Mouse (Mus musculus): ENCODE measurements around the gene Sptb. TPM values are rescaled to one million over a fixed set of nuclear protein-coding genes. Genes with fewer than 3 reads are reported as not detected.

Sptb gene
- total RNA-seq, 2 experiments from 2014 or later: 261 to 799 TPM

DNA sequence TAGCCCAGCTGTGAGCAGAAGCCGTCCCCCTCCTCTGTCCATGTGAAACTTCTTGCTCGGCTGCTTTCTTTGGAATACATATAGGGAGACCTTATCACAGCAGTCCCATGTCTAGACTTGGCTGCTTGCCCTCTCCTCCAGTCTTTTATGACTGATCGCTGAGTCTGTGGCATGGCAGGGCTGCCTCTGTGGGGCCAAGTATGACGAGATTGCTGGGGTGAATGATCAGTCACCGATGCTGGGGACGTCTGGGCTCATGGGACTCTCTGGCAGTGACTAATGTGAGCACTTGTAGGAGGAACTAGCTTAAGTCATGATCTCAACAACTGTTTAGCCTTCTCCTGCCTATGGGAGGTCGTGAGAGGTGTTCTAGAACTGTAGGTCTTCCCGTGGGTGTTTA lies 158.0 kb downstream of the Sptb start:
- ATAC-seq (replicated peaks; ENCODE audit: low FRiP score, poor library complexity, severe bottlenecking): no peak

DNA sequence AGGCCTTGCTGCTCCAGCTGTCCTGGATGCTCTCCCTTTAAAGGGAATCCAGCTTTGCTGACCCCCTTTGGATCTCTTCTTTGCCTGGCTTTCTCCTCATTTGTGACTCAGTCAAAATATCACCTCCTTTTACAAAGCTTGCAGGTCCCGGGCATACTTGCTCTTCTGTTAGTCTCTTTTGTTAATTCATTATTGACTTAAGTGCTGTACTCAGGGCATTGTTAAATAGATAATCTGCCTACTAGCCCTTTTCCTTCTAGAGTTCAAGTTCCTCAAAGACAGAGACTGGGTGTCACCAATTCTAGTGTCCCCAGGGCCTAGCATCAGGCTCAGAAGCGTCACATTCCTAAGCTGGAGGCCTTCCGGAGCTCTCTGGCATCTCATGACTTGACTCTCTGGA lies 161.1 kb downstream of the Sptb start:
- no peak for ATAC-seq (replicated peaks; ENCODE audit: low FRiP score, poor library complexity, severe bottlenecking)

DNA sequence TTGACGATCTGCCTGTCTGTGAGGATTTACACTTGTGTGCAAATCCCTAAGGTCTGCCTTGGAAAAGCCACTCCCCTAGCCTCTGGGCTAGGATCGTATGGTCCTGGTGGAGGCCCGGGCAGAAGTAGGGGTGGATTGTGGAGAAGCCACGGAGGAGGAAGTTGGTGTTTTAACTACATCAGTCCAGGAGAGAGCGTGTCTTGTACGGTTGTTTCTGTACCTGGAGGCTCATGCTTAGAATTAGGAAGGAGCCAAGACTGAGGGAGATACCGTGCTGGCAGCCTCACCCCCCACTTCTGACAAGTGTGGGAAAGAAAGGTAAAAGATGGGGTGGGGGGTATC lies 162.3 kb downstream of the Sptb start:
- no peak for ATAC-seq (replicated peaks; ENCODE audit: low FRiP score, poor library complexity, severe bottlenecking)

DNA sequence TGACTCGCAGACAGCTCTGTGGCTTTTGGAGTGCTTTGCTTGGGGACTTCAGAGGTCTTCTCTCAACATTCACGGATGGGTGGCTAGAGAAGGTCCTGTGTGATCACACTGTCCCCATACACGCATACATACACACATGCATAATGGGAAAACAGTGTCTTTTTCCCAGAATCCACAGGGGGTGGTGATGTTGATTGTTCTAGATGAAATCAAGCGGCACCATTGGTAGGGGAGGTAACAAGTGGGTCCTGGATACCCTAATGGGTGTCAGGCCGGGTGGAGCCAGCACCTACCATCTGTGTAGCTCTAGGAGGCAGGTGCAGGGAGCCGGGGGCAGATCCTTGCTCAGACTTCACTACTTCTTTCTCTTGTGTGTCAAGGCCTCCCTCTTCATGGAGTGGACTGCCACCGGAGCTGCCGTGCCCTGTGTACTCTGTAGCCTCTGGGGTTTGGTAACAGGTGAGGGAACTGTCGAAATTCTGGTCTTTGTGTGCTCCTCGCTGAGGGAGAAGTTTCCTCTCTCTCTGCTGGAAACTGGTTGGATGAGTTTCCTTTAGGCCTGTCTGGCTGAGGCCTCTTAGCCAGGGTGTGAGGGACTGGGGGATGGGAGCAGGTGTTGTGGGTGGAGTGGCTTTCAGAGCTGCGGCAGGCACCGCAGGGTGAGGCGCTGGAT lies 162.8 kb downstream of the Sptb start:
- ATAC-seq (replicated peaks; ENCODE audit: low FRiP score, poor library complexity, severe bottlenecking): no peak

DNA sequence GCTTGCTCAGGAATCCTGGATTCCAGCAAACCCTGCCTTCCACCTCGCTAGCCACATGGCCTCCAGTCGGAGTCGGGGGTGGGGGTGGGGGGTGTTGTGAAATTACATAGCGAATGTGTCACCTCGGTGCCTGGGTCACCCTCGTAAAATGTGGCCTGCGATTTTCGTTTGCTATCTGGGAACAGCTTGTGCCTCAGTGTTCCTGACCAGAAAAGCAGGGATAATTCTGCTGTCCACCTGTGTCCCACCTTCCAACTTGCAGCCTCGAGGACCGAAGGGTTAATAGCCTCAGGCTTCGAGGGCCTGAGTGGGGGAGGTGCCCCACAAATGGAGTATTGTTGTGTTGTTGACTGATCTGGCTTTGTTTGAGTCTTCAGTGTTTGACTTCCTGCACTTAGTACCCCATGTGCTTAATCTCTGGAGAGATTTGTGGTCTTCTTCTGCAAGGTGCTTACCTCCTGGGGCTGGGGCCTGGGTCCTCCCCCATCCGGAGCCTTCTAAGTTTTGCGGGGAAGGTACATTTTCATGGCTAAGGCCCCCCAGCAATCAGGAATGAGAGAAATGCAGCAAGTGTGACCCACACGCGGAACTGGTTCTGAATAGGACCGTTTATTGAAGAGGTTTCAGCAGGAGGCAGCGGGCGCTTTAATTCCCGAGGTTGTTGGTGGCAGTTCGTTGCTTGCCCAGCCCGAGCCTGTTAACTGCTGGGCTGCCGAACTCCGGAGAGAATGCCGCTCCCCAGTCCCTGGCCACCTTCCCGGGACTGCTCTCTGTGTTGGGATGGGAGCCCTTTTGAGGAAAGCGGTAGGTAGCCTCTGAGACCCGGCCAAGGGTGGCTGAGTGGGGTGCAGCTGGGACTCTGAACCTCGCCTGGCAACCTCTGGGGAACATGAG lies 163.7 kb downstream of the Sptb start:
- ATAC-seq (replicated peaks; ENCODE audit: low FRiP score, poor library complexity, severe bottlenecking): no peak

DNA sequence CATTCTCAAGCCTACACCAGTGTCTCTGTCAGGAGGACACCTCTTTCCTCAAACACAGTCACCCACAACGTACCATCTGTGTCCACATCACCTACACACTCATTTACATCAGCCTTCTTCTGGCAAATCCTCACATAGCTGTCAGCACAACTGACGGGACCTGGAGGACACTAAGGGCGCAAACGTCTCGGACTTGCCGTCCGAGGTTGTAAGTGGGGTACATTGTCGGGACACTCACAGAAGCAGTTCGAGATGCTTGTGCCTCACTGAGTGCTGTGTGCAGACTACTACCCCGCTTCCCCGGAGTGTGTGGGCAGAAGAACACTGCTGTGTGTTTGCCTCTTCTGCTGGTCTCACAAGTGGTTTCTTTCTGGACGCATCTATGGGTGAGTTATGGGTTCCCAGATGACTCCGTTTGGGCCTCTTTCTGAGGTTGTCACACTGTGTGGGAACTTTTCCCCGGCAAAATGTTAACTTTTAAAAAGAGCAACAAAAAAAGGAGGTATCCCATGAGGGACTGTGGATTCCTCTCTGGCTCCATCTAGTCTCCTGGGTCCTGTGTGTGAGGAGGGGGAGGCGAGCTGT lies 164.5 kb downstream of the Sptb start:
- ATAC-seq (replicated peaks; ENCODE audit: low FRiP score, poor library complexity, severe bottlenecking): no peak

DNA sequence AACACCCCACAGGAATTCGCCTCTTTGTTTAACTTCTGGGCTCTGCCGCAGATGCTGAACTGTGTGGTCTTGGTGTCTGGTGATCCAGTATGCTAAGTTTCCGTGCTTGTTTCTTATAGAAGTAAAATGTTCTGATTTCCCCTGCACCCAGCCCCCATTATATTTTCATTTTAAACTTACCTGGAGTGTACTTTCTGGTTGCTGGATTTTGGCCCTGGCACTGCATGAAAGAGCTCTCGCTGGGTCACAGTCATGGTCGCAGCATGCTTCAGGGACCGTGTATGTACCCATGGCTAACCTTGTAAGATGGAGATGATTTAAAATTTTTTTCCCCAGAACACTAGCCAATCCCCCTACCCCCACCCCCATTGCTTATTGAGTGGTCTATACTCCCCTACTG lies 168.5 kb downstream of the Sptb start:
- ATAC-seq (replicated peaks; ENCODE audit: low FRiP score, poor library complexity, severe bottlenecking): no peak

DNA sequence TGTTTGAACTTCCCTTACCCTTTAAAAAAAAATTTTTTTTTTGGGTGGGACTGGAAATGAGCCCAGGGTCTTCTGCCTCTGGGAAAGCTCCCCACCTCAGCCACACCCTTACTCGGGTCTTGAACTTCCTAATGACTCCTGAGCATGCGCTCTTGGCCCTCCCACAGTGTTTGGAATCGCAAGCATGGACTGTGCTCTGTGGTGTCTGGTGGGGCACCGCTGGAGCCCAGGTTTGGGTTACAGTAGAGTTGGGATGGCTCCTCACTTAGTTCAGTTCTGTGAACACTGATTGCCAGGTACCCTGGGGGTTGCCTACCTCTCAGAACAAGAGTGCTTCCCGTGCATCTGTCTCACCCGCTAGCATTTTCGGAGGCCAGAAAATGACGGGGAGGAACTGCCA lies 168.9 kb downstream of the Sptb start:
- ATAC-seq (replicated peaks; ENCODE audit: low FRiP score, poor library complexity, severe bottlenecking): no peak

DNA sequence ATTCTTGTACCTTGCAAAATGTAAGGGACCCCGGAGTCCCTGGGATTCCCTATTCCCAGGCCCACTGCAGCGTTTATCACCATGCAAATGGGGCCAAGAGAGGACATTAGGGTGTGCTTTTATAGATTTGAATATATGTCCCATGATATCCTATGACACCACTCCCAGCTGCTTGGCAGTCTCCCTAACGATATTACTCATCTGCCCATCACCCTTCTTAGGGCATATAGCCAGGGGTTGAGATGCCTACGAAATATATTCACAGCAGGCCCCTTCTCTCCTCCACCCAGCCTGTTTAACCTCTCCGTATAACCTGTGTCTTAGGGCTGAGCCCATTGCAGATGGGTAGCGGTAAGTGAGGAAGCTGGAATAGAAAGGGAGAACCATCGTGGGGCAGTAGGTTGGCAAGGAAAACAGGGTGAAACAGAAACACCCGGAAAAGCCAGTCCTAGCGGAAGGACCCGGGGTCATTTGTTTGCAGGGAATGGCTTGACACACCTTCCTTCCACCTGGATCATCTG lies 169.6 kb downstream of the Sptb start:
- ATAC-seq (replicated peaks; ENCODE audit: low FRiP score, poor library complexity, severe bottlenecking): no peak

DNA sequence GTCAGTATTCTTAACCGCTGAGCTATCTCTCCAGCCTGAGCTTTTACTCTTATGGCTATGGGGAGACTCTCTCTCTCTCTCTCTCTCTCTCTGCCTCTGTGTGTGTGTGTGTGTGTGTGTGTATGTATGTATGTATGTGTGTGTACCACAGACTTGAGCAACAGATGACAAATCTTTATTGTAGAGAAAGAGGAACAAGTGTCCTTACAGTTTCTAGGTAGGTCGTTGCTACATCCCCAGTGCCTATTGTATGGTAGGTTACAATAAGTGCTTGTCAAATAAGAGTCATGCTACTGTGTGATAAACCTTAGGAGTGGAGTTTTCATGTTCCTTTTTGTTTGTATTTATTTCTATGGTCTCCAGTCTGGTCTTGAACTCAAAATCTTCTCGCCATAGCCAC lies 170.2 kb downstream of the Sptb start:
- no peak for ATAC-seq (replicated peaks; ENCODE audit: low FRiP score, poor library complexity, severe bottlenecking)

DNA sequence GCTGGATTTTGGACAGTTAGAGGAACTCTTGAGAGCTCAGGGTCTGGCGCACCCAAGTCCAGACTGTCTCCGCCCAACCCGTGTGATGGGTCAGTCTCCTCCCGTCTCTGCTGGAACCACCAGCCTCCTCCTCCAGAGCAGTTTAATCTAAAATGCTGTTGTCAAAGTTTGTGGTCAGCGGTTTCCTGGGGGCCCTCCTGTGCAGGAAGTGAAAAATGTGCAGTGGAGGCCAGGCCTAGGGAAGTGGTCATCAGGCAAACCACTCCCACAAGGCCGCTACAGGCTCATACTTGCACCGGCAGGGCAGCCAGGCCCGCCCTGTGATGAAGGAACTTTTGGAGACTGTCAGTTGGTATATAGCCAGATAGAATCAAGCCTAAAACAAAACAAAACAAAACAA lies 172.9 kb downstream of the Sptb start:
- no peak for ATAC-seq (replicated peaks; ENCODE audit: low FRiP score, poor library complexity, severe bottlenecking)

DNA sequence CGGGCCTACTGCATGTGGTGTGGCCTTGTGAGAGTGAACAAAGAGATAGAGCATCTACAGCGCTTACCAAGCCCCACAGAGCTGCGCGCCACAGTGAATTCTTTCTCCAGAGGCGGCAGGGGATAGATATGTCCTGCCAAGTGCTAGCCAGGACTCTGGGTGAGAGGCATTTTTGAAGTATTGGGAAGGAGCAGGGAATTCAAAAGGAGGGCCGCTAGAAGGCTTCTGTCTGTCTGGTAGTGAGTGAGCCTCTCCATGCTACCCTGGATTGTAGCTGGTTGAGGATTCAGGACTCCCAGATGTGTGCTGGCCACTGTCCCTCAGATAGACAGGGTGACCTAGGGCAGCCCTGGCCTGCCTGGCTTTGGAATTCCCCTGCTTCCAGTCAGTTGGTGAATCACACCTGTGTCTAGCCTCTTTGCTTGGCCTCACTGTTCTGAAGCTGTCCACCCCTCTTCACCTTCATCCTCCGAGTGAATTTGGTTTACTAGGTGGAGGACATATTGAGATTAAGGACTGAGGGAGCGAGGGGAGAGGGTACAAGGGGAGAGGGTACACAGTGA lies 173.7 kb downstream of the Sptb start:
- no peak for ATAC-seq (replicated peaks; ENCODE audit: low FRiP score, poor library complexity, severe bottlenecking)

DNA sequence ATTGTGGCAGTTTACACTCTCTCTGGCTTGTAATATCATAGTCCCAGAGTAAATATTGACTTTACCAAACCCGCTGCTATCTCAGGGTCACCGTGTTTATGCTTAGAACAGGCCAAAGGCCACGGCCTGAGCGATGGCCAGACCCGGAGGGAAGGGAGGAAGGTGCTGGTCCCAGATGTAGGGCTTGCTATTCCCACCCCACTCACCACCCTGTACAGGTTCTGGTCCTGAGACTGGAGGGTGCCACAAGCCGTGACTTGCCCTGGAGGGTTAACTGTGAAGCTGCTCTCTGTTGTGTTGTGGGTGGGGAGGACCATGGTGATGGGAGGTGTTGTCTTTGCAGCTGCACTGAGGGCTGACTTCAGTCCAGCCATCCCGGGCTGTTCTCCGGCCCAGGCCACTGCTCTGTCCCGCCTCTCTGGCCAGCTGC lies 174.9 kb downstream of the Sptb start:
- ATAC-seq (replicated peaks; ENCODE audit: low FRiP score, poor library complexity, severe bottlenecking): no peak

DNA sequence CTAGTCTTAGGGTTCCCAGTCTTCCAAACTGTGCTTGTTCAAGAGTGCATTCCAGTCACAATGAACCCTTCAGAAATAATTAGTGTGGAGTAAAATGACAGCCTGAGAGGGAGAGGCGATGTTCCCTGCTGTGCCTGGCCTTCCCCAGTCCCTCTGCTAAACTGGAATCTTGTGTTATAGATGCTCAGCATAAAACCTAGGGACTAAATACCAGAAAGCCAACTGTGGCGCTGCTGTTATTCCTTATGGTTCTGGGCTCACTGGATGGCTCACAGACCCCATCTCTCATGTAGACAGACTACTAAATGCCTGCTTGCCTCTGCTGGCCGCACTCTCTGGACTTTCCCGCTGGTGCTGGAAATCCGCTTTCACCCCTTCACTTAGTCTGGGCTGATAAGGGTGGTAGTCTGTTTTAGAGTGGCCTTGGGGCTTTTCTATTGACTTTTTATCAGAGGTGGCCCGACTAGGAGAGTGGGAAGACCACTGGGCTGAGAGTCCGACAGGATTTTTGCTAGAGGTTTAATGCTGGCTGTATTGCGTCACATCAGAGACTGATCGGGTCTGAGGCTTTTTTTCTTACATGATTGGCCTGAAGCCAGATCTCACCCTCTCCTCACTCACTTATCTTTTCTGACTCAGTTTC lies 175.6 kb downstream of the Sptb start:
- no peak for ATAC-seq (replicated peaks; ENCODE audit: low FRiP score, poor library complexity, severe bottlenecking)

DNA sequence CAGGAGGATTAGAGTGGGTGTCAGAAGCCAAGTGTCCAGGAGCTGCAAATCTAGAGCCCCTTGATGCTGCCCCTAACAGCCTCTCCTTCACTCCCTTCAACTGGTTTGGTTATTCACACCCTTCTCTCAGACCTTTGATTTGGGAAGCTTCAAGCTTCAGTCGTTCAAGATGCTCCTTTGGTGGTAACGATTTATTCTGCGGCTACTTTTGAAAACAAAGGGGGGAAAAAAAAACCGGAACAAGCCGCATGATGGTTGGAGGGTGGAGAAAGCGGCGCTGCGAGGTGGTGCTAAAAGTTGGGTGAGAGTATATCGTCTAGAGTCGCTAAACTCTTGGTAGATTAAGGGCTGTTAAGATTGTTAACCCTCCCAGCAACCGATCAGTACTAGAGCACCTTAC lies 176.1 kb downstream of the Sptb start:
- no peak for ATAC-seq (replicated peaks; ENCODE audit: low FRiP score, poor library complexity, severe bottlenecking)

DNA sequence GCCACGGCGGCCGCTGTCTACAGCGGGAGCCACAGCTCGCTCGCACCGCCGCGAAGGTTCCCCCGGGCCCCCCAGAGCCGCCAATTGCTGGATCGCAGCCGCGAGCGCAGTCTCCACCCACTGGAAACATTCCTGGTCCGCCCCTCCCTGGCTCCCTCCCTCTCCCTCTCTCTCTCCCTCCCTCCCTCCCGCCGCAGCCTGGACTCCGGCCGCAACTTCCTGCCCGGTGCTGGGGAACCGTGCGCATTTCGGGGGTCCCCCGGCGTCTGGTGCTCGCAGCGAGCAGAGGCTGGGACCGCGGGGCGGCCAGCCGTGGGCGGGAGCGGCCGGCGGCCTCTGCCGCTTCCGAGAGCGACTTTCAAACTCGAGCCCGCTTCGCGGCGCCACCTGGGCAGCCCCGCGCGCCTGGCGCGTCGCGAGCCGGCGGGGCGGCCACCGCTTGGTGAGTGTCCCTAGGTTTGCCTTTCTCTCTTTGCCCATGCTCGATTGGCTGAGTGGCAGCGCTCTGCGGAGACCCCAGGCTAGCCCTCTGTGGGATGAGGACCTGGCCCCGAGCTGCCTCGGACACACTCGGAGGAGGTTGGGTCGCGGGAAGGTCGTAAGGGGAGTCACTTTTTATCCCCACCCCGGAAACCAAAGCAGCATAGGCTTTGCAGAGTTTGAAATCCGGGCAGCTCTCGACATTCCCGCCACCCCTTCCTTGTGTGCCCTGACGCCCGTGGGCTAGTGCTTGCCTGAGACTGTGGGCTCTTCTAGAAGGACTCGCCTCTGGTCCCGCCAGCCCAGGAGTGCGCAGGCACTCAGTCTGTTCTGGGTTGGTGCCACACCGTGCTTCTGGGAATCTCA lies 176.7 kb downstream of the Sptb start:
- no peak for ATAC-seq (replicated peaks; ENCODE audit: low FRiP score, poor library complexity, severe bottlenecking)

DNA sequence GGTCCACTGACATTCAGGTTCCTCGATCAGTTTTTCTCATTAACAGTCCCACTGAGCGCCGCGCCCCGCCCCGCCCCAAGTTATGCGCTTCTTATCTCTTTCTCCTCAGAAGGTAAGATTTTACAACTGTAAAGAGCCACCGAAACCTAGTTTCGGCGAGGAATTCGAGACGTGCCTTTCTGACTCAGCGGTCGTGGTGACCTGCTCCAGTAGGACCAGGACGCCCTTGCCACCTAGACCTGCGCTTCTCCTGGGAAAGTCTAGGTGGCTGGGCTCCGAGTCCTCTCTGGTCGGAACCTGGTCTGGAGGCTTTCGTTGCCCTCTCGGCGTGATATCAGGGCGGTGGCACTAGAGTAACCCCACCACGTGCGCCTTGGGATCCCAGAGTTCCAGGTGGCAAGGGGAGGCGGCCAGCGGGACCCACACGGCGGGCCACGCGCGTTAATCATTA lies 177.4 kb downstream of the Sptb start:
- ATAC-seq (replicated peaks; ENCODE audit: low FRiP score, poor library complexity, severe bottlenecking): no peak

DNA sequence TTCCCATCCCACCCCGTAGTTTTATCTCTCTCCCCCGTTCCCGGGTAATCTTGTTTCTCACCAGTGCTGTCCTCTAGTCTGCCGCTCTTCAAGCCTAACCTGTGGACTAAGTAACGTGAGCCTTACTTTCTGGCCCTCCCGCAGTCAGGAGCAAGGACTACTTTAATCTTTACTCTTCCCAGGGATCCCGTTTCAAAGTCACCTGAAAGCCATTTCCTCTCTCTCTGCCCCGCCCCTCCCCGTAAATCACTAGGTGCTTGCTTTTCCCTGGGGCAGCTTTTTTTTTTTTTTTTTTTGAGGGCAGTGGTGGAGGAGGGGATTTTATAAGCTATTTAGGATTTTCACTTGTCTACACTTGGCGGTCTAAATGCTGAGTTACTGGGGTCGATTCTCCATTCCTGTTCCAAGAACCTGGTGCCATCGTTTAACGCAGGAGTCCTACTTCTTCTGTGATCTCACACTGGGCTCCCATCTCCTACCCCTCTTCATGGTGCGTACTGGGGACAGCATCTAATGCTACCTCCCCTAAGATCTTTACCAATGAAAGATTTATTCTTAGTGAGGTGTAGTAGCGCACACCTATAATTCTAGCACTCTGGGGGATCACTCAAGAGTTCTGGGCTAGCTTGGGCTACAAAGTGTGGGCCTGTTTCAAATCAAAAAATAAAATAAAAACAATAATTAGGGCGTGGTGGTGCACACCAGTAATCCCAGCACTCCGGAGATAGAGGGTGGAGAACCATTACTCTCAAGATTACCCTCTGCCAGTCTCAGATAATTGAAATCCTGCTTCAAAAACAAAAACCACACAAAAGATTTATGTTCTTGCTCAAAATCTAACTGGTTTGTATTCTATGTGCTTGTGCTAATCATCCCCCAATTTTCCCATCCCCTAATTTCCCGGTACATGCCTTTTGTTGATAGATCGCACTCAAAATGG lies 178.1 kb downstream of the Sptb start:
- no peak for ATAC-seq (replicated peaks; ENCODE audit: low FRiP score, poor library complexity, severe bottlenecking)

All from erythroblast, adult 5-6 weeks (primary cell).